Mouse (Mus musculus): ENCODE measurements at regions not wholly inside any gene's neighbourhood (a gene's known extent, or its start where the extent isn't known, plus 50 kb on each side); places are given as distances from the start of the nearest gene placed in this dataset.

DNA sequence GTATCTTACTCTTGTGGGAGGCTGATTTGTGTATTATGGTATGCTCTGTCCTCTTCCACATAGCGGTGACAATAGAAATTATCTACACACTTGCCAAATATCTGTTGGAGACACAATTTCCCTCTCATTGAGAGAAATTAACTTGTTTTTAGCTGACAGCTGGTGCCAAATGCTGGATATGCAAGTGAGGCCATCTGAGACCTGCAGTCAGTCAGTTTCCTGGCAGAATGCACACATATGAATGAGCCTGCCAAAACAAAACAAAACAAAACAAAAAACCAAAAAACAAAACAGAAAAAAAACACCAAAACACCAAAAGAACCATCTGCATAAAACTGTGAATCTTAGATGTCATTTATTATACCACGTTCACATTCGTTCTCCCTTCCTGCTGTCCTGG lies 233.7 kb upstream of the Gm12728 start:
- no peak for DNase-seq (ENCODE audit: low read depth, low spot score)

DNA sequence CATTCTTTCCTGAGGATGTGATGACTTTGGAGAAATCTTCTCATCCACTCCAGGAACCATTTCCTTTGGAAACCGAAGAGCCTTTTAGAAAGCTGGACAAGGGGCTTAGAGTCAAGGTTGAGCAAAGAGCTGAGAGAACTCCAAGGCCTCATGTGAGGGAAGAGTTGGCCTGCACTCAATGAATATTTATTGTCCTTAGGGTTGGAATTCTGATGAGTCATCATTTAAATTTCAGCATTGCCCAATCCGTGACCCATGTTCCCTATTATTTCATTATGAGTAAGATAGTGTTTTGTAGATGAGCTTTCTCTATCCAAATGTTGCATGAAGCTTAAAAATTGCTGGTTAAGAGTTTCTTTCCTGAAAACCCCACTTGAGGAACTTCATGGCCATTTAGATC lies 232.3 kb upstream of the Gm12728 start:
- DNase-seq (ENCODE audit: low read depth, low spot score): peak; percentile 85

DNA sequence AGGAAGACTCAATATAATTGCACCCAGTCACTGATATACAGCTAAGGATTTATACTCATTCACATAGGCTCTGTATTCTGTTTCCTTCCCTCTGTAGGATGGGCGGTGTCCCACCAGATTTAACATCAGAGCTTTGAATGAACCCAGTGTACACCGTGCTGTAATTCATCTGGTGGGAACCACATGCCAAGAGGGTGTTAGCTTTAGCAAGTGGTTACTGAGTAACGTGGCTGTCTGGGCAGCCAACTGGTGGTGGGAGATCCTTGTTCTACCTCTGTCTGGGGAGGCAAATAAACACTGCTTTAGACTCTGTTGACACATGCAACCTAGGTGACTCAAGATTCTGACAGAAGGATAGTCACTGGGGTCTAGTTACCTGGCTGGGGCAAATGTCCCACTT lies 229.6 kb upstream of the Gm12728 start:
- DNase-seq (ENCODE audit: low read depth, low spot score): no peak

DNA sequence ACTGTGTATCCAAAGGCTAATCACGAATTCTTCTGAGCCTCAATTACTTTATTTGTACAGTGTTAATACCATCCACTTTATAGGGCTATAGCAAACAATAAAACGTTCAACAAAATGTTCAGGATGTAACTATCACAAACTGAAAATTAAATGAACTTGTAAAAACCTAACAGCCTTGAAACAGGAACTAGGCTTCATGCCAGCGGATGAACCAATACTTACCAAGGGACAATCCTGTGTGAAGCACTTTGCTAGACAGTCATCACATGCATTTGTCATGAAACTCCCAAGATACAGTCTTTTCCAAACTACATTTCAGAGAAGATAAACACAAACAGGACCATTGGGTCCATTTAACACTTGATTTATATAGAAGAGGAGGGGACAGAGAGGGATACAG lies 228.9 kb upstream of the Gm12728 start:
- peak; percentile 14 for DNase-seq (ENCODE audit: low read depth, low spot score)

DNA sequence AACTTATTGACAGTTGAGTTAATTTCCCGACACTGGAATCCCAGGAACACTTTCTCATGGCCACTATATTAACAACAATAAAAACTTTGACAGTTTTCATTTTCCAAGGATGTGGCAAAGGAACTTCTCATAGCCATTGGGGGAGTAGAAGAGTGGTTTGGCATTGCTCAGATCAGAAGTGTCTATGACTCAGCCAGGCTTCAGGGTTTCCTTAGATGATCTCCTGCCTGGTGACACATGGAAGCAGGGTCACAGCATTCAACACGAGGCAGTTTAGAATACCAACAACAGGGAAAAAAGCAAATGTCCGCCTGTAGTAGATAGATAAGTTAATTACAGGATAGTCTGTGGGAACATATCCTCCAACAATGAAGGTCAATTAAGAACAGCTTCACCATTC lies 228.1 kb upstream of the Gm12728 start:
- DNase-seq (ENCODE audit: low read depth, low spot score): peak; percentile 45

DNA sequence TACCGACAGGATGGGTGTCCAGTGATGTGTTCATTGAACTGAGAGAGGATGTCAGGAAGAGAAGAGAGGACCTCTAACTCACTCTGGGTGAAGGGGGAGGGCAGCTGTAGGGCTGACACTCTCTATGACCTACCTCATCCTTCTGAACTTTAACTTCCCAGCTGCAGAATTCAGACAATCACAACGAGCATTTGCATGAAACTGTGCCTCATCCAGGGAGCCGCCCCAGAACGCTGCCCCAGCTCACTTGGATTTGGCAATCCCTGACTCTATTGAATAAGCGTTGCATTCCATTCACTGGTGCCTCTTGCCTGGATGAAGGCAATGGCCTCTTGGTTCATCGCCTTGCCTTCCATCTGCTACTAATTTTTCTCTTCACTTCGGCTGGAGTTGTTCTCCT lies 223.9 kb upstream of the Gm12728 start:
- no peak for DNase-seq (ENCODE audit: low read depth, low spot score)

DNA sequence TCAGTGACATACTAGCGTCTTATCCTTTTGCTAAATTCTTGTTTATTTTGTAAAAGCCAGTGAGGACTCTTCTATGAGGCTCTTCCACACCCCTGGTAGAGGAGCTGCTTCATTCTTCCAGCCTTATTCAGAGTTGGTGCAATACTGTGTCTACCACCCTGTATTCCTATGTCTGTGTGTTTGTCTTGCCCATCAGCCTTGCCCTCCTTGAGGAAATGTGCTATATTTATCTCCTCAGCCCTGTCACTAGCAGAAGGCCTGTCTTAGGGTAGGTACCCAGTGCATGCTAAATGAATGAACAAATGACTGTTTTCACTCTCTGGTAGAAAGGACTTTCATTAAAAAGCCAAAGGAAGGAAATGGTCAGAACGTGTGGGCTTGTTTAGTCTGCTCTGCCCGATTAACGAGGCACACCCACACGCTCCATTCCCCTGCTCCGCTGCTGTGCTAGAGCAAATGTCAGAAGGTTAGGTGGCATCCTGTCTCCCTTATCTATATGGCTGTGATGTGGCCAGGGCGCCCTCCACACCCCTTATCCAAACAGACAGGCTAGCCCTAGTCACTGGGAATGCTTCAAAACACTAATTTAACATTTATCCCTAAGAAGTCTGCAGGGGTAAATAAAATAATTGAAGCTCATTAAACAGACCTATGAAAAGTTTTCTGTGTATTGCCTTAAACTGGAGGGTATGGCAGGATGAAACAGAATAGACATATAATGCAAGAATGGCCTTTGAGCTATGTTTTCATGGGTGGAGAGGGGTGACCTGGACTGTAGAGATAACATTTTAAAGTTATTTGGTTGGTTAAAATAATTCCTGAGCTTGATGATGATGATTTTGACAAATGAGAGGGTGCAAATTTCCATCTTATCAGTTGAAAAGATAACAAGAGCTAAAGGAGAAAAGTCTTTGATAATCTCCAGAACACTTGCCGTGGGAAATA lies 222.9 kb upstream of the Gm12728 start:
- DNase-seq (ENCODE audit: low read depth, low spot score): no peak

DNA sequence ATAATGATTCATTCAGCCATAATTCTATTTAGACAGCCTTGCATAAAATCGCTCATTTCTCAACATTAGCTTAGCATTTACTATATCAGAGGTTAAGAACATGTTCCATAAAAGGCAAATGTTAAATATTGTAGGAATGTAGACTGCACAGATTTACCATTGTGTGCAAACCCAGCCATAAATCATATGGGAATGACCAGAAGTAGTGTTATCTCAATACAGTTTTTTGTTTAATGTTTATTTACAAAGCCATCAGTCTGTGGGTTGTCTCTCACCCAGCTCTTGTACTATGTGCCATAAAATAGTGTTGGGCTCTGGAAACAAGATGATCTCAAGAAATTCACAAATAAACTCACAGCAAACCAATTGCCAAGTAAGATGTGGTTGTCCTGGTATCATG lies 220.0 kb upstream of the Gm12728 start:
- DNase-seq (ENCODE audit: low read depth, low spot score): peak; percentile 61

DNA sequence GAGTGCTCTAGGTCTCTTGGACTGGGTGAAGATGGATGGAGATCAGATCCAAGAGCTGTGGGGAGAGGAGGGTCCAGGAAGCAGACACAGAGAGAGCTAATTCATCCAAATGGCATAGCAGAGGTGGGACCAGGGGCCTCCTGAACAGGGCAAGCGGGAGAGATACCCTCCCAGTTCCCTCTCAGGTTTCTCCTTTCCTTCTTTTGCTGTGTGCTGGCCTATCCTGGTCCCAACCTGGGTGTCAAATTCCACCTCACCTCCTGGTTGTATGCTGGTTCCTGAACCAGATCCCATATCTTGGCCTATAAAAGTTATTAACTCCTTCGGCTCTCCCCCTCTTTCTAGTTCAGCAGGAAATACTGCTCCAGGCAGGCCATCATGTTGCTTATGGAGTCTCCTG lies 214.1 kb upstream of the Gm12728 start:
- no peak for DNase-seq (ENCODE audit: low read depth, low spot score)

DNA sequence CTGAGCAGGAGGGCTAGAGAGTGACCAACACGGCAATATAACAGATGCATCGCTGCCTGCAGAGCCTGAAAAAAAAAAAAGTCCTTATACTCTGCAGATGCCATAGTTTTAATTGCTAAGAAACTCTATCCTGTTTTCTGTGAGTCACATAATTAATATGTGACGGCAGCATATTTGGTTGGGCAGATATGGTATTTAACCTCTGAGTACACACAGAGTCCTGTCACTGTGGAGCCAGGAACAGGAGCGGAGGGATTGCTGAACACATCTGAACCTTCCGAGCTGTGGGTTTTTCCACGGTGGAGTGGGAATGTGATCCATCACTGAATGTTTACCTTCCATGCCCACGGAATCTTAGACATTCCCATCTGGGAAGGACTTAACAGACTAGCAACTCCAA lies 208.7 kb upstream of the Gm12728 start:
- DNase-seq (ENCODE audit: low read depth, low spot score): peak; percentile 67

DNA sequence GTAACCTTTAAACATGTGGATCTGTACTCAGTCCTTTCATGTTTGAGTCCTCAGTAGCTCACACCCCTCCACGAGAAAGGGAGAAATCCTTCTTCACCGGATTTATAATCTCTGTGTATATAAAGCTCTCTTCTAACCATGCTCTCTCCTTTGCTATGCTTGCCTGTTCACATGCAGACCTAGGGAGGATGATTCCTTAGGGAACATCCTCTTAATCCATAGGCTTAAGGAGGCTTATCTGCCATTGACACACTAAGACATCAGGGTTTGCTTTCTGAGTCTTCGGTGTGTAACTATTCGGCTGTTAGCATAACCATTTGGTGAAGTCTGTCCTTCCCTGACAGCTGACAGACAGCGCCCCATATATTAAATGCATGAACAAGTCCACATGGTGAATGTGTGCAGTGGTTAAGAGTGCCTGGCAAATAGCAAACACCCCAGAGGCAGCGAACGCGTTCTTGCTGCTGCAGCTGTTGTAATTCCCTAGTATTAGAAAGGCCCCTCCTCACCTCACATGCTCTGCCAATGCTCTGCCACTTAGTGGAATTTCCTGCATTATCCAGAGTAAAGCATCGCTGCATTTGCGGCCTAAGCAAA lies 205.2 kb upstream of the Gm12728 start:
- DNase-seq (ENCODE audit: low read depth, low spot score): no peak

DNA sequence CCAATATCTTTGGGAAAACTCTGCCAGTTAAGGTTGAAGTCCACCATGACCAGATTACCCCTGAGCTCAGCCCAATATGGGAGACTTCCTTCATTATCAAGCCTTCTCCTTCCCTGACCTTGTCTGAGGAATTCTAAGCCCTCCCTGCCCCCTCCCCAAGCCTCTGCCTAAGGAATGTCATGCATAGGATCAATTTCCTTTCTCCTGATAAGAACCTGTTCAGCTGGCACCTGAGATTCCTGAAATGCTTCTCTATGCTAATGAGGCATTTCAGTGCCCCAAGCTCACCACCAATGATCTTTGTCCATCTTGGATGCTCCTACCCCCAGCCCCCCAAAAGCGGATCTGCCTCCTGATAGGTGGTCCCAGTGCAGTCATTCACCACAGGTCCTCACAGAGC lies 186.0 kb upstream of the Gm12728 start:
- no peak for DNase-seq (ENCODE audit: low read depth, low spot score)

DNA sequence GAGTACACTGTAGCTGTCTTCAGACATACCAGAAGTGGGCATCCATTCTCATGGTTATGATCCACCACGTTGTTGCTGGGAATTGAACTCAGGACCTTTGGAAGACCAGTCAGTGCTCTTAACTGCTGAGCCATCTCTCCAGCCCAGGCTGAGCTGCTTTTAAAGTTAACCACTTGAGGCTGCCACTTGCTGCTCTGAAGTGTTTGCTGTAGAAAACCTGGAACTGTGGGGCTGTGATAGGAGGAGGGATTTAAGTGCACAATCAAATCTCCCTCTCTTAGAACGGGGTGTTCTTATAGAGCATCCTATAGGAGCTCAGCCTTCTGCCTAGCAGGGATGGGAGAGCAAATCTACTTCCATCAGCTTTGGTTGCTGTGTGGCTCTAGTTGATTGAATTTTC lies 185.1 kb upstream of the Gm12728 start:
- DNase-seq (ENCODE audit: low read depth, low spot score): no peak

DNA sequence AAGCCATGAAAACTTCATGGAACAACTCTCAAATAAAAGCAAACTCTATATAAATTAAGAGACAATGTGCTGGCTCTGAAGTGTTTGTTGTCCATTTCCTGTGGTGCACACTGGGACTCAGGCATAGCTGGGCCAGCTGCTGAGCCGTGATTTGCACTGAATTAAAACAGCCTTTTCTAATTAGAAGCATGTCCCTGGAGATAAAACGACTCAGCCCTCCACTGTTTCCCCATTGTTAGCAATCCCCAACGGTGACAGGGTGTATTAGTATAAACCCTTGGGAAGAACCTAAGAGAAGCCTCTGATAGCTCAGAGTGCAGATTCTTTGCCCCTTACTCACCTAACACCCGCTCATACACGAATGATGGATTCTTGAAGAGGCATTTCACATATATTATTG lies 182.9 kb upstream of the Gm12728 start:
- peak; percentile 72 for DNase-seq (ENCODE audit: low read depth, low spot score)

DNA sequence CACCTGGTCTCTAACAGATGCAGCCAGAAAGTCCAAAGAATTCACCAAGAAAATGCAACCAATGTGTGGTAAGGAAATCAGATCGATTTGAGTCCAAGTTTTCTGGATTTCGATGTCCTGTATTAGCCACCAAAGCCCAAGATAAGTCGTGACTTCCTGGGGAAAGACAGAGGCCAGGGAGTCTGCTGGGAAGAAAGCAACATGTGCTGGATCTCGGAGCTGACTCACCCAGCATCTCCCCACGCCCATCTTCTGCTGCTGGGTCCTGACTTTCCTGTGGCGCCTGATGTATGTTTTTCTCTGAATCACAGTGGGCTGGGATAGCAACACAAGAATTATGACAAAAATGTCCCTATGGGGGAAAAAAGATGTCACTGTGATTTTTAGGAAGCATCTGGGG lies 178.8 kb upstream of the Gm12728 start:
- peak; percentile 83 for DNase-seq (ENCODE audit: low read depth, low spot score)

DNA sequence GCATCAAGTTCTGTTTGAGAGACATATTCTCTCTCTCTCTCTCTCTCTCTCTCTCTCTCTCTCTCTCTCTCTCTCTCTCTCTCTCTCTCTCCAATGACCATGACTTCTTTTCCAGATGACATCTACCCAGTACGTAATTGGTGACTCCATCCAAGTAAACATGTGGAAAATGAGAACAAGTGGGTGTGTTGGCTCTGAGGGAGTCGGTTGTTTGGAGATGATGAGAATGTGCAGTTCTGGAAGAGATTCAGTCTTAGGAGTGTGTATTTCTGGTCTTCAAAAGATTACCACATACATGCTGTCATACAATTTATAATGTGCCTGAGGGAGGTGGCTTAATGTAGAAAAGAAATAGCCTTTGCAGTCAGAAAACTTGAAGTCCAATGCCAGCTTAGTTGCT lies 175.3 kb upstream of the Gm12728 start:
- no peak for DNase-seq (ENCODE audit: low read depth, low spot score)

DNA sequence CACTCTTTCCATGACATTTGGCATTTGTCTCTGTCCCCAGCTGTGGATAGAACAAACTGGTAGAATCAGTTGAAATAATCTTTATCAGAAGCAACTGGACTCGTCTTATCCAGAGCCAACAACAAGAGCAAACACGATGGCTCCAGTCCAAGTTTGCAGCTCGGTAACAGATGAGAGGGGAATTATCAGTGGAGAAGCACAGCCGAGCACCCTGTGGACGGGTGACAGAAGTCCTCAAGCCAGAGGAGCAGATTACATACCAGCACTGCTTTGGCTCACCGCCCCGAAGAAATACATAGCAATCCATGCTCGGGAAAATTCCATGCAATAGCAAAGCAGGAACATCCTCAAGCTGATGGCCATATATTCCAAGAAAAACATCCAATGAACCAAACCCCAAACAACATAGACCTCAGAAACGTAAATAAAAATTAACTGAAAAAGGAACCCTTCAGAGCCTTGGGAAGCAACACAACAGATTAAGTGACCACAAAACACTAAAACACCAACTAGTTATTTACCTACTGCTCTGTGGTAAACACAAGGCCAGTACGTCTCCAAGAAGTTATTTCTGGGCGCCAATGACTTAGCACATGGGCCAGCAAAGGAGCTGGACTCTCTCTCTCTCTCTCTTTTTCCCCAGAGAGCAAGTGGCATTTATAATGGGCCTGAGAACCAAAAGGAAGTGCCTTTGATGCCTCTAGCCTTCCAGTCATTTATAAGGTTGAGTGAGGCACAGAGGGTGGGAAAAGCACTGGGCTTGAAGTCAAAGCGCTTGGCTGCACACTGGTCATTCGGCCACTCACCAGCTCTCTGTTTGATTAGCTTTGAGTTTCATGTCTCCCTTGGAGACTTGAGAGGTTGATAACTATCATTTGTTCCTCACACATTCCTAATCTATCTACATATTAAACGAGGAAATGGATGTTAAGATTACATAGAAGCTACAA lies 163.0 kb upstream of the Gm12728 start:
- no peak for DNase-seq (ENCODE audit: low read depth, low spot score)

DNA sequence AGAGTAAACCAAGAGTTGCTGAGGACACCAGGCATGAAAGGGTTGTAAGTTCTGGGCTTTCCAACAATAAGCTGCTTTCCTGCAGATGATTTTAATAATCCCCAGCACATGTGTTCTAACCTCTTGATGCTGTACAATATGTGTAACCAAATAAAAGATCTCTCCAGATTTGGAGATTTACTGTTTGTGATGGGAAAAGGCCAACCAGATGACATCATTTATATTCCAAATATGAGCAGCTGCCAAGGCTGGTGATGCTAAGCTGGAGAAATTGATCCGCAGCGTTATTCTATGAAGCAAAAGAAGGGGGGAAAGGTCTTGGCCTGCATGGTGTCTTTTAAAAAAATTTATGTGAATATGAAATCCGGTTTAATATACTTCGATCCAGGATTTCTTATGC lies 160.1 kb upstream of the Gm12728 start:
- DNase-seq (ENCODE audit: low read depth, low spot score): peak; percentile 21

DNA sequence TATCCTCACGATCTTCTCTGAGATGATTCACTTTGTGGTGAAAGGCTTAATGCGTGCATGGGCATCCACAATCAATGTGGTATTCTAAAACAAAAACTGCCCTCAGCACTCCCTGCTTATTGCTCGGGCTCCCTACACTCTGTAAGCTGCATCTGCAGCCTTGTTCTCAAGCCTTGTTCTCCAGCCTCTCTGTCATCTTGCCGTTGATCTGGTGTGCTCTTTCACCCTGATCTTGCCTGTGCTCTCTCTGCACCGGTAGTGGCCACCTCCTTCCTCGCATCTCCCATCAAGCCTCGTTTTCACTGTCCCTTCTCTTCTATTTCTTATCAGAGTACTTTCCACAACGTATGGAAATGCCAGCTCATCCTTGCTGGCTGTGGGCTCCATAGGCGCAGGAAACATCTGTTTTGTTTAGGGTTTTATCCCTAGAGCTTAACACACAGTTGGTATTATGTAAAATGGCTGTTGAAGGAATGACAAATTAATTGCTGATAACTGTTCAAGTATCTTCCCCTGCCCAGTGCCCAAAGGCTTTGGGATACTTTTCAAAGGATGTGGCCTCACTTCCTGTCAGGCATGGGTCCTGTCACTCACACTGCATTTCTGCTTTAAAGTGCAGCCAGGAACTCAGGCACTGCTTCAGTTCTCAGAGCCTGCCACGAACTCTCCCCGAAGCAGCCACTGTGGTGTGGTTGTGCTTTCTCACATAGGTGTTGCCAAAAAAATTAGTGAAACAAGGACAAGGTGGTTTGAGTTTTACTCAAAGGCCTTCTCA lies 158.9 kb upstream of the Gm12728 start:
- peak; percentile 35 for DNase-seq (ENCODE audit: low read depth, low spot score)

DNA sequence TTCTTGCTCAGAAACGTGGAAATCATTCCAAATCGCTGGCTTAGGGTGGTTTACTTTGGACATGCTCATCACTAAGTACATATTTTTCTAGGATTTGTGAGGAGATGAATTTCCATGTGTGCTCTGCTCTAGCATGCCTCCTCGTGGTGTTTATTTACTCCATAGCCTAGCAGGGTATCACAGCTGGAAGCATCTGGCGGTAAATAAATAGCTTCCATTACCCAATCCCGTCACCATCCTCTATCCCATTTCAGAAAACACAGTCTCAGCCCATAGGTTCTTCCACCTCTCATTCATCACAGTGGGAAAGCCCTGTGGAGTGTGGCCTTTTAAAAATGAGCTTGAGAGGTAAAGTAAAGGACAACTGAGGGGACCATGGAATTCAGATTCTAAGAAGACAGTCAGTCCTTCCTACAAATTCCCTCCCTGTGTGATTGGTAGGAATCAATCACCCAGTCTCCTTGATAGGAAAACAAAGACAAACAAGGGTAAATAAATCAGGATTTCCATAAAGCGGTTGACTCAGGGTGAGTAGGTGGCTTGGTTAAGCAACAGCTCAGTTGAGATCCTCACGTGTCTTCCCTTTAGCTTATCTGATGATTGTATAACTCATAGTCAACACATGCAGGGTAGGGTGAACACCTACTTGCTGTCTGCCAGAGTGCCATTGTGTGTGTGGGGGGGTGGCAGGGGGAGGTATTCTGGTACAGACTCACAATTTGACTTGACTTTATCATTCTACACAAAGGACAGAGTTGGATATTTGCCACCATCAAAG lies 156.9 kb upstream of the Gm12728 start:
- no peak for DNase-seq (ENCODE audit: low read depth, low spot score)

DNA sequence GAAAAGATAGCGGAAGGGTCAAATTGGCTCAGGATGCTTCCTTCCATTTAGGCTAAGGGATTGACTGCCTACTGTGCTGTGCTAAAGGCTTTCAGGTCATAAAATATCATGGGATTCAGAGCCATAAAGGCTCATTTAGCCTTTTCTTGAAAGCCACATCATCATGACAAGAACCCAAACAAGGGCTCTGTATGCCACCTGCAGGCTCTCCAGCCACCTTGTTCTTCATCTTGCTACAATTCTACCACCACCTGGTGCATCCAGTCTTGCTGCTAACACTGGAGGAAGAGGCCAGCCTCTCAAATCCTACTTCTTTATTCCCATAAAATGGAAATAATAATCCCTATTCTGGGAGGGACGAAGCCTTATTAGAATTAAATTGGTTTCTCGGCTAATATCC lies 155.9 kb upstream of the Gm12728 start:
- no peak for DNase-seq (ENCODE audit: low read depth, low spot score)
